ENCODE assay signal across 20 mouse cellular contexts in the genomic region with DNA sequence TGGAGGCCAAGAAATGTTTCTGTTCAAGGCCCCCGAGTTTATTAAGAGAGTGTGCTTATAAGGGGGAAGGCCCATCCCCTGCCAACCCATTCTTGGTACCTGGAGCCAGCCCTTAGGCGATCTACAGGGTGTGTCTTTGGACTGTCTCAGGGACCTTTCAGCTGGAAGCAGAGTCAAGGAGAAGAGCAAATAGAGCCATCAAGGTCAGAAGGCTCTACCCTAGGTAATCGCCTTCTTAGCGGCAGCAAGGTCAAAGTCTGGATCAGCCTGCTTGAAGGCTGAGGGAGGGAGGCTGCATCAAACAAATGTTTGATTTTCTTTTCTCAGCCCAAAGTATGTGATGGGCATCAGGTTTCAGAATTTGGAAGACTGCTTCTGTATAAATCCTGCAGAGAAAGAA.
"Had no signal": no experiment of that assay in that cellular context is flagged by ENCODE, and none has a peak within 500 bp of the region (broad histone marks: within the 10 kb centered on the region; RNA-seq: fewer than 3 reads in every experiment).

No protein-coding gene starts in this region.

- ATAC-seq: liver, embryonic 12.5 days had no signal

- H3K36me3 ChIP-seq: limb, embryonic 13.5 days; liver, embryonic 12.5 days; liver, embryonic 15.5 days; lung, embryonic 15.5 days; stomach, embryonic 15.5 days had no signal

- H3K4me3 ChIP-seq: limb, embryonic 13.5 days; liver, embryonic 12.5 days; liver, embryonic 15.5 days; lung, embryonic 15.5 days; stomach, embryonic 15.5 days had no signal

- DNase-seq: kidney, adult 11 months; kidney, postnatal 25 days; left cerebral cortex, postnatal 4 days; liver; lung, adult 18-20 months; lung, postnatal 10 days; lung, postnatal 36 days; midbrain, embryonic 14.5 days; retina, postnatal 1 day; right cerebral cortex, postnatal 25 days; spleen, adult 18-20 months; thymus, adult 18-20 months; thymus, postnatal 36 days had no signal

- H3K9me3 ChIP-seq: limb, embryonic 13.5 days; liver, embryonic 12.5 days; liver, embryonic 15.5 days; lung, embryonic 15.5 days; stomach, embryonic 15.5 days had no signal

- H3K27me3 ChIP-seq: limb, embryonic 13.5 days; lung, embryonic 15.5 days; stomach, embryonic 15.5 days had no signal

- H3K9ac ChIP-seq: limb, embryonic 13.5 days; liver, embryonic 12.5 days; liver, embryonic 15.5 days; lung, embryonic 15.5 days; stomach, embryonic 15.5 days had no signal

- H3K27ac ChIP-seq: kidney, postnatal 0 days; limb, embryonic 13.5 days; liver, embryonic 12.5 days; liver, embryonic 15.5 days; lung, embryonic 15.5 days; stomach, embryonic 15.5 days had no signal

- H3K4me2 ChIP-seq: limb, embryonic 13.5 days; liver, embryonic 12.5 days; liver, embryonic 15.5 days; lung, embryonic 15.5 days; midbrain, embryonic 11.5 days; stomach, embryonic 15.5 days had no signal
